Mouse (Mus musculus): ENCODE measurements around the gene Spo11. TPM values are rescaled to one million over a fixed set of nuclear protein-coding genes. Genes with fewer than 3 reads are reported as not detected.

Spo11 gene
- total RNA-seq, 2 experiments from 2014 or later = not detected

- DNase-seq (ENCODE audit: low spot score) = peak; percentile 96
- intact Hi-C loops (cut with DNase I) = loop anchor here (2.0 to 10.0 kb wide), 5 partner anchors 17 to 1075 kb away; partner anchors contain the start of gene Stx16
These were observed 22.3 kb downstream of the Spo11 start, which contains the start of gene Rae1 for GRCm38 (mm10) chr2:172999630-173000284. Rae1 (plus strand) TSS chr2:173000117.

GRCm38 (mm10) chr2:173000285-173000652 is 22.8 kb downstream of the Spo11 start:
- intact Hi-C loops (cut with DNase I) = loop anchor here (2.0 to 10.0 kb wide), 2 partner anchors 17 to 185 kb away; no protein-coding TSS in a partner anchor
- DNase-seq (ENCODE audit: low spot score) = no peak

GRCm38 (mm10) chr2:173000921-173001320 is 23.4 kb downstream of the Spo11 start:
- intact Hi-C loops (cut with DNase I) = loop anchor here (2.0 to 10.0 kb wide), 2 partner anchors 16 to 184 kb away; no protein-coding TSS in a partner anchor
- no peak for DNase-seq (ENCODE audit: low spot score)

DNA sequence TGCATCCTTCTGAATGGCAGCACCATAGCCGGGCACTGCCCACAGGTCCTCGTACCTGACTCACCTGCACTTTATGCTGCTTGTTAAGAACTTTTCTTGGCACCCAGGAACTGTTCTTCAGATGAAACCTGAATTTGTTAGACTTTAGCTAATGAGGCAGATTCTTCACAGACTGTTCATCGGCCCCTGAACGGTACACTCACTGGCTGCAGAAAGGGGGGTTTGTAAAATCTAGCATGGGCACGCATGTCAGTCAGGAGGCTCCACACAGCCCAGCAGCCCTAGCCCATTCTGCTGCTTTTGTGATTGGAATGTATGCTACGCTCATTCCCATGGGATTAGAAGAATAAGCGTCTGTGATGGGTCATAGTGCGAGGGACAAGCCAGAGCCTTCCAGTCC is 26.2 kb downstream of the Spo11 start:
- intact Hi-C loops (cut with DNase I) = loop anchor here (10.0 kb wide), 1 partner anchor 181 kb away; no protein-coding TSS in a partner anchor

GRCm38 (mm10) chr2:173010220-173010717 is 32.8 kb downstream of the Spo11 start:
- no peak for DNase-seq (ENCODE audit: low spot score)
- intact Hi-C loops (cut with DNase I) = no loop called here

More for the DNA sequence above, 26.2 kb downstream of the Spo11 start:
- DNase-seq (ENCODE audit: low spot score) = no peak

DNA sequence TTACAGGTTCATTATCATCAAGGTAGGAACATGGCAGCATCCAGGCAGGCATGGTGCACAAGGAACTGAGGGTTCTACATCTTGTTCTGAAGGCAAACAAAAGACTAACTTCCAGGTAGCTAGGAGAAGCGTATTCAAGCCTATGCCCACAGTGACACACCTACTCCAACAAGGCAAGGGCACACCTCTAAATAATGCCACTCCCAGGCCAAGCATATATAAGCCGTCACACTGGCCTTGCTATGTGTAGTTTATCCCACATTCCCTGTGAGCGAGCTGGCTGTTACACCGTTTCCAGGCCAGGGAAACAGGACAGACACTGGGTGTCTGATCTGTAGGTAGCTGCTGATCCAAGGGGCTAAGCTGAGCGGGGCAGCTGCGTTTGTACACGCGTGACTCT is 33.9 kb downstream of the Spo11 start:
- no peak for DNase-seq (ENCODE audit: low spot score)
- intact Hi-C loops (cut with DNase I) = no loop called here

- intact Hi-C loops (cut with DNase I) = no loop called here
- DNase-seq (ENCODE audit: low spot score) = no peak
These were observed 37.3 kb downstream of the Spo11 start for GRCm38 (mm10) chr2:173014741-173015287.

- intact Hi-C loops (cut with DNase I) = loop anchor here (2.0 kb wide), 1 partner anchor 17 kb away; the partner anchor contains the start of gene Rae1
- no peak for DNase-seq (ENCODE audit: low spot score)
These were observed 40.4 kb downstream of the Spo11 start for GRCm38 (mm10) chr2:173017940-173018339.

DNA sequence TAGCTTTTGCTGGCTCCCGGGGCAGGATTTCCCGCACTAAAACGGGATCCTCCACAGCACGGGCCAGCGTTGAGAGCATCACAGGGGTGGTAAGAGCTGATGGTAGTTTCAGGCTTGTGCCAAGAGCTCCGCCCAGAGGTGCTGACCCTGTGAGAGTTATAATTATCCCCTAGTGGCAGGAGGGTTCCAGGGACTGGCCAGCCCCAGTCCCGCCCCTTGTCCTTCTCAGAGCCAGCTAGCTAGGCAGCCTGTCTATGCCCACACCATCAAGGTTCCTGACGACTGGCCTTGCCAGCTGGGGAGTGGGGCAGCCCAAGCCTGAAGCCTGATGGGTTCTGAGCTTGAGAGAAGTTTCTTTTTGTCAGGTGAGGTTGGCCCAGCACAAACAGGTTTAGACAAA is 41.1 kb downstream of the Spo11 start:
- intact Hi-C loops (cut with DNase I) = no loop called here
- peak; percentile 49 for DNase-seq (ENCODE audit: low spot score)

- DNase-seq (ENCODE audit: low spot score) = no peak
- intact Hi-C loops (cut with DNase I) = no loop called here
These were observed 41.8 kb downstream of the Spo11 start for GRCm38 (mm10) chr2:173019322-173019721.

DNA sequence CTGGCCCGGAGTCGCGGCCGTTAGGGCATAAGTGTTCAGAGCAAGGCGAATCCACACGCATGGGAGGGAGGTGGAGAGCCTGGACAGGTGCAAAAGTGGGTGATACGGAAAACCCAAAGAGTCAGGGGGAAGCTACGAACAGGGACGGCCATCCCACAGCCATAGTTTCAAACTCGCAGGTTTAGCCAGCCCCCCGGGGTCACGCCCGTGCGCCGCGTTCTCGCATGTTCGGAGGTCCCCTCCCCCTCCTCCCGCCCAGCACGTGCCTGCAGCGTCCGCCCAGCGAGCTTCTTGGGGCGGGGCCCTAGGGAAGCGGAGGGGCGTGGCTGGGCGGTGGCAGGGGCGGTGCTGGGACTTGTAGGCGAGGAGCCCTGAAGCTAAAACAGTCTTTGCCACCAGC is 42.3 kb downstream of the Spo11 start:
- DNase-seq (ENCODE audit: low spot score) = peak; percentile 78
- intact Hi-C loops (cut with DNase I) = loop anchor here (10.0 kb wide), 1 partner anchor 65 kb away; no protein-coding TSS in a partner anchor

- intact Hi-C loops (cut with DNase I) = loop anchor here (10.0 kb wide), 1 partner anchor 64 kb away; no protein-coding TSS in a partner anchor
These were observed 42.9 kb downstream of the Spo11 start, which contains the start of gene Rbm38 for GRCm38 (mm10) chr2:173020430-173020829. Rbm38 (plus strand) TSS chr2:173020498.

DNA sequence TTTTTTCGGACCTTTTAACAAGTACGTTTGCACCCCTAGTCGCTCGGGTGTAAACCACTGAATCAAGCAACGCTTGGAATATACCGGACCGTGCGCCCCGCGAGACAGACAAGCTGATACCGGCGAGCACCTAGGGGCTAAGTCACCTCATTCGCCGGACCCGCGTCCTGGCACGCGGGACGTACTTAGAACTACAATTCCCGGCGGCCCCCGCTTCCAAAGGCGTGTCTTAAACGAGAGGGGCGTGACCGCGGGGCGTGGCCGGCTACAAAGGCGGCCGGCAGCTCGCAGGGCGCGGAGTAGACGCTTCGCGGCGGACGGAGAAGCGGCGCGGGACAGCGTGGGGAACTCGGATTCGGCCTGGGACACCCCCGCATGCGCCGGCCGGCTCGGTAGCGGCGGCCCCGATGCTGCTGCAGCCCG is 44.1 kb downstream of the Spo11 start:
- intact Hi-C loops (cut with DNase I) = loop anchor here (10.0 kb wide), 1 partner anchor 63 kb away; no protein-coding TSS in a partner anchor
- DNase-seq (ENCODE audit: low spot score) = peak; percentile 82

More at GRCm38 (mm10) chr2:173020430-173020829, 42.9 kb downstream of the Spo11 start, which contains the start of gene Rbm38:
- no peak for DNase-seq (ENCODE audit: low spot score)

GRCm38 (mm10) chr2:173022056-173022681 is 44.7 kb downstream of the Spo11 start:
- no peak for DNase-seq (ENCODE audit: low spot score)
- intact Hi-C loops (cut with DNase I) = loop anchor here (10.0 kb wide), 1 partner anchor 63 kb away; no protein-coding TSS in a partner anchor

GRCm38 (mm10) chr2:173022813-173023212 is 45.3 kb downstream of the Spo11 start:
- no peak for DNase-seq (ENCODE audit: low spot score)
- intact Hi-C loops (cut with DNase I) = loop anchor here (10.0 kb wide), 1 partner anchor 62 kb away; no protein-coding TSS in a partner anchor

- no peak for DNase-seq (ENCODE audit: low spot score)
- intact Hi-C loops (cut with DNase I) = loop anchor here (10.0 kb wide), 1 partner anchor 61 kb away; no protein-coding TSS in a partner anchor
These were observed 45.9 kb downstream of the Spo11 start for GRCm38 (mm10) chr2:173023371-173023851.

GRCm38 (mm10) chr2:173023966-173024365 is 46.5 kb downstream of the Spo11 start:
- DNase-seq (ENCODE audit: low spot score) = no peak
- intact Hi-C loops (cut with DNase I) = loop anchor here (2.0 to 10.0 kb wide), 2 partner anchors 21 to 61 kb away; no protein-coding TSS in a partner anchor

GRCm38 (mm10) chr2:173024392-173024791 is 46.9 kb downstream of the Spo11 start:
- intact Hi-C loops (cut with DNase I) = loop anchor here (2.0 to 10.0 kb wide), 2 partner anchors 20 to 60 kb away; no protein-coding TSS in a partner anchor
- no peak for DNase-seq (ENCODE audit: low spot score)

DNA sequence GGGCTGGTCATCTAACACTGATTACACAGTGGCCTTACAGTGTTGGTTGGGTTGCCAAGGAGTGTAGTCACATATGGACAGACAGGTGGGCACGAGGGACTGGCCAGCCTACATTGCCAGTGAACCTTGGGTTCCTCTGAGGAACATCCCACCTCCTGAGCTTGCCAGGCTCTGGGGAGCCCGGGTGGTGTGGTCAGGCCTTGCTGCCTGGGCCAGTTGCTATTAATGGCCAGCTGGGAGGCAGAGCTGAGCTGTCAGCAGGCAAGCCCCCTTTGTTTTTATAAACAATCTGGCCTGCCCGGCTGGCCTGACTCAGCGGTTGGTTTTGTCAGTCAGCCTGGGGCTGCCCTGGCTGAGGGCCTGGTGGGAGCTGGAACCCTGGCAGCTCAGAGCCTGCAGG is 47.4 kb downstream of the Spo11 start:
- intact Hi-C loops (cut with DNase I) = loop anchor here (2.0 to 10.0 kb wide), 2 partner anchors 20 to 60 kb away; no protein-coding TSS in a partner anchor
- DNase-seq (ENCODE audit: low spot score) = no peak

- intact Hi-C loops (cut with DNase I) = loop anchor here (10.0 kb wide), 1 partner anchor 59 kb away; no protein-coding TSS in a partner anchor
- DNase-seq (ENCODE audit: low spot score) = no peak
These were observed 48.8 kb downstream of the Spo11 start for GRCm38 (mm10) chr2:173026286-173026685.

Data from heart, postnatal 25 days (tissue).